Mouse (Mus musculus) heart, embryonic 11.5 days (tissue): ENCODE results near the gene Gucd1. TPM values are rescaled to one million over a fixed set of nuclear protein-coding genes. Genes with fewer than 3 reads are reported as not detected.

ENCODE experiments used
- ATAC-seq: fragments of 200-750 bp; cut with Nextera tagmentation; replicated peaks from 2 replicates; pipeline ENCODE4 v1.8.0; 2017; ENCODE audit warnings: moderate library complexity; ENCODE audit not compliant: insufficient number of reproducible peaks, low FRiP score, low TSS enrichment
- H3K27ac ChIP-seq: fragments of 300-500 bp; sonication (generic); 2 replicates; pipeline ENCODE4 v1.5.1; 2014; ENCODE audit warnings: mild to moderate bottlenecking, low read depth, low read length
- H3K27me3 ChIP-seq: fragments of 300-500 bp; sonication (generic); 2 replicates; pipeline ENCODE4 v1.6.1; 2014; ENCODE audit warnings: mild to moderate bottlenecking, low read length, mixed read lengths; ENCODE audit not compliant: control insufficient read depth, insufficient read depth
- H3K36me3 ChIP-seq: fragments of 300-500 bp; sonication (generic); 2 replicates; pipeline ENCODE4 v1.6.1; 2014; ENCODE audit warnings: mild to moderate bottlenecking, low read length, moderate library complexity, mixed read lengths; ENCODE audit not compliant: control insufficient read depth, insufficient read depth
- H3K4me1 ChIP-seq: fragments of 300-500 bp; sonication (generic); 2 replicates; pipeline ENCODE4 v1.6.1; 2014; ENCODE audit warnings: low read length; ENCODE audit not compliant: control insufficient read depth, insufficient read depth
- H3K4me2 ChIP-seq: fragments of 300-500 bp; sonication (generic); 2 replicates; pipeline ENCODE4 v1.6.1; 2014; ENCODE audit warnings: mild to moderate bottlenecking, moderate library complexity
- H3K4me3 ChIP-seq: fragments of 300-500 bp; sonication (generic); 2 replicates; pipeline ENCODE4 v1.5.1; 2014; ENCODE audit warnings: low read depth, low read length
- H3K9ac ChIP-seq: fragments of 300-500 bp; sonication (generic); 2 replicates; pipeline ENCODE4 v1.6.1; 2014; ENCODE audit warnings: mild to moderate bottlenecking, low read depth, low read length, moderate library complexity
- H3K9me3 ChIP-seq: fragments of 300-500 bp; sonication (generic); replicated peaks from 2 replicates; pipeline ENCODE4 v1.6.1; 2016; ENCODE audit warnings: low read length; ENCODE audit not compliant: control insufficient read depth
- WGBS: fragments of 180-500 bp; shearing (Covaris S2); extraction: QIAGEN DNeasy Blood & Tissue Kit; methylation state at CpG from one replicate; pipeline ENCODE4 v1.1.7; 2014; ENCODE audit not compliant: insufficient replicate concordance; 5-methylcytosine and 5-hydroxymethylcytosine counted together
- polyA plus RNA-seq: library from polyadenylated mRNA; unstranded; fragments of >200 nt; fragmentation: Nextera tagmentation; extraction: Ambion mirVana; gene quantifications from 2 replicates; pipeline ENCODE4 v1.2.1, GENCODE M21; 2014

Gucd1 gene
- polyA plus RNA-seq, 1 experiment from 2014 or later, result 30.5 TPM

GRCm38 (mm10) chr10:75338852-75339251 is 178.9 kb downstream of the Gucd1 start:
- 0 out of 2 replicates have a peak, but pooled peaks cover 3% of the 10 kb centered on the region for H3K4me1 ChIP-seq
- H3K27me3 ChIP-seq, result no peaks in the 10 kb centered on the region
- no peak overlapping the region for H3K4me2 ChIP-seq
- H3K27ac ChIP-seq, result no peak overlapping the region
- no peaks in the 10 kb centered on the region for H3K36me3 ChIP-seq
- ATAC-seq, result no peak
- 72% methylated on average over 5 of the region's 5 CpGs for WGBS
- no peak overlapping the region for H3K4me3 ChIP-seq
- H3K9ac ChIP-seq, result no peak overlapping the region
- no peaks in the 10 kb centered on the region for H3K9me3 ChIP-seq

- Histone ChIP-seq H3K27ac (no peak overlapping the region), H3K9ac (no peak overlapping the region), H3K4me2 (no peak overlapping the region), H3K4me3 (no peak overlapping the region), H3K4me1 (0 out of 2 replicates have a peak, but pooled peaks cover 3% of the 10 kb centered on the region), H3K27me3 (no peaks in the 10 kb centered on the region), H3K36me3 (no peaks in the 10 kb centered on the region), H3K9me3 (no peaks in the 10 kb centered on the region)
- 78% methylated on average over 10 of the region's 10 CpGs for WGBS
- ATAC-seq, result no peak
Measured at GRCm38 (mm10) chr10:75337231-75337630, 180.5 kb downstream of the Gucd1 start.

GRCm38 (mm10) chr10:75335075-75335474 is 182.7 kb downstream of the Gucd1 start:
- Histone ChIP-seq H3K36me3 (no peaks in the 10 kb centered on the region), H3K4me2 (no peak overlapping the region), H3K9me3 (no peaks in the 10 kb centered on the region), H3K27ac (no peak overlapping the region), H3K4me1 (0 out of 2 replicates have a peak, but pooled peaks cover 3% of the 10 kb centered on the region), H3K9ac (no peak overlapping the region), H3K27me3 (no peaks in the 10 kb centered on the region), H3K4me3 (no peak overlapping the region)
- 77% methylated on average over 6 of the region's 6 CpGs for WGBS
- ATAC-seq, result no peak

DNA sequence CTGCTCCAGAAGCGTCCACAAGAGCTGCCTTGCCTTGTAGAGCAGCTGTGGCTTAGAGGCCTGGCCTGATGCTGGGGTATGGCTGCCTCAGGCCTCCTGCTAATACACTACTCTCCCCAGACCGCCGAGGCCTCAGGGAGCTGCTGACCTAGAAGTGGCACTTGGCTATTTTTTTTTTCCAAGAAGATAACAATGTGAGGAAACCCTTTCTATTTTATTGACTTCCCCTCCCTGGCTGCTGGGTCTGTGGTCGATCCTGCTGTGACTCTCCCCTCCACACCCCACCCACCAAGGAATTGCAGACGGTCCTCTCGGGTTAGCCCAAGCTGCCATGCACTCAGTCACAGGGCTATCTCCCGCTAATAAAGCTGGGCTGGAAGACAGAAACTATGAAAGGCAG is 183.6 kb downstream of the Gucd1 start:
- Histone ChIP-seq H3K36me3 (no peaks in the 10 kb centered on the region), H3K9me3 (no peaks in the 10 kb centered on the region), H3K9ac (no peak overlapping the region), H3K27ac (no peak overlapping the region), H3K27me3 (no peaks in the 10 kb centered on the region), H3K4me3 (no peak overlapping the region), H3K4me1 (0 out of 2 replicates have a peak, but pooled peaks cover 3% of the 10 kb centered on the region), H3K4me2 (no peak overlapping the region)
- no peak for ATAC-seq
- WGBS, result 44% methylated on average over 7 of the region's 7 CpGs

- H3K4me3 ChIP-seq, result no peak overlapping the region
- H3K4me2 ChIP-seq, result no peak overlapping the region
- H3K9me3 ChIP-seq, result no peaks in the 10 kb centered on the region
- H3K27ac ChIP-seq, result no peak overlapping the region
- ATAC-seq, result peak; percentile 55; the same call in 1 of the 2 replicates
- no peaks in the 10 kb centered on the region for H3K36me3 ChIP-seq
- H3K9ac ChIP-seq, result no peak overlapping the region
- H3K4me1 ChIP-seq, result 0 out of 2 replicates have a peak, but pooled peaks cover 3% of the 10 kb centered on the region
- whole genome bisulfite sequencing, result 90% methylated on average over 23 of the region's 23 CpGs
- no peaks in the 10 kb centered on the region for H3K27me3 ChIP-seq
Measured at GRCm38 (mm10) chr10:75333176-75333776, 184.5 kb downstream of the Gucd1 start.

DNA sequence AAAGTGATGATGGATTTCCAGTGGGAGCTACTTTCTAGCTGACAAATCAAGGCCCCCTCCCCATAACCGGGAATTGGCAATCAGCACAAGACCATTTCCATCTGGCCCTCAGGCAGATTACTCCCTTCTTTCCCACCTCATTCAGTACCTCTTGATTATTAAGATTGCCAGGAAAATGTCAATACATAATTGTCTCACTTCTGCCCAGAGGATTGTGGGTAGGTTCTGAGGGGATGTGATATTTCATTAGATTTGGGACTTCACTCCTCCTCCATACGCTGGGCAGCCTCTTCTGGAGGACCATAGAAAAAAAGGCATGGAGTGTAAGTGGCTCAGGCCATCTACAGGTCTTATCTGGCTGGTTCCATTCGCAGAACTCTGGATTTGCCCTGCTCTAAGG is 185.5 kb downstream of the Gucd1 start:
- Histone ChIP-seq H3K27ac (no peak overlapping the region), H3K4me1 (0 out of 2 replicates have a peak, but pooled peaks cover 3% of the 10 kb centered on the region), H3K4me2 (no peak overlapping the region), H3K9me3 (no peaks in the 10 kb centered on the region), H3K27me3 (no peaks in the 10 kb centered on the region), H3K9ac (no peak overlapping the region), H3K4me3 (no peak overlapping the region), H3K36me3 (no peaks in the 10 kb centered on the region)
- ATAC-seq, result no peak
- WGBS, result 76% methylated on average over 3 of the region's 3 CpGs

DNA sequence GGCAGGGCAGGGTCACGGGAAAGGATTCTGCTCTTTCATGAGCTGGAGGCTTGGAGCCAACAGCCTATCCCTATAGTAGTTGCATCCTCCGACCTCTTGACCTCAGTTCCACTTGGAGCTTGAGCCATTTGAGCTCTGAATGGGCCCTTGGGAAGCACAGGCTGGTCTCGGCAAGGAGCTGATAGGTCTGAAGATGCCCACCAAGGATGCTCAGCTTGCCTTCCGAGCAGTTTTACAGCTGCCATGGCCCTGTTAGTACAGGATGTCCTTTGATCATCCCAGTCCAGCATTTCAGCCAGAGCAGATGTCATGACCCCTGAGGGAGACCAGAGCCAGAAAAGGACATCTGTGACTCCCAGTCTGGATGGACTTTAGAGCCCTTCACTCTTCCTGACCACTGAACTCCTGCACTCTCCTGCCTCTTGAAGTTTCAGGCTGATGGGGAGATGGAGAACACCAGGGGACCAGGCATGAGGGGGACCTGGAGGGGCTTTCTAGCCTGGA is 189.5 kb downstream of the Gucd1 start:
- no peaks in the 10 kb centered on the region for H3K36me3 ChIP-seq
- ATAC-seq, result no peak
- H3K4me2 ChIP-seq, result no peak overlapping the region
- 52% methylated on average over 4 of the region's 4 CpGs for WGBS
- no peak overlapping the region for H3K9ac ChIP-seq
- no peak overlapping the region for H3K27ac ChIP-seq
- no peaks in the 10 kb centered on the region for H3K9me3 ChIP-seq
- H3K4me1 ChIP-seq, result peaks cover 3% of the 10 kb centered on the region; the same call in 1 of the 2 replicates
- no peaks in the 10 kb centered on the region for H3K27me3 ChIP-seq
- no peak overlapping the region for H3K4me3 ChIP-seq

DNA sequence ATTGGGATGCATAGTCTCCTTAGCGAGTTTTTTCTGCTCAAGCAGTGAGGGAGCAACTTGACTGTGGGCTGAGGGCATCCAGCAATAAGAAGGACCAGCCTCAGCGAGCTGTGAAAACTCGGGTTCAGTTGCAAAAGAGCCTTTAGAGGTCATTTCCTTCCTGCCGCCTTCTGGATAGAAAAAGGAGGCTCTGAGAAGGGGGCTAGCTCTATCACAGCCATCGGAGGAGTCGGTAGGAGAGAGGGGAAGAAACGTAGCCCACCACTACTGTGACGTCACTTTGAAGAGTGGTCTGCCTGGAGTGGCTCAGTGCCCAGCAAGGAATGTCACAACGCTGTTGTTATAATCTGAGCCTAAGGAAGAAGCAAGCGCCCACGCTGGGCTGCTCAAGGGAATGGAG is 190.7 kb downstream of the Gucd1 start:
- H3K36me3 ChIP-seq, result no peaks in the 10 kb centered on the region
- ATAC-seq, result no peak
- no peaks in the 10 kb centered on the region for H3K27me3 ChIP-seq
- H3K9ac ChIP-seq, result no peak overlapping the region
- WGBS, result 66% methylated on average over 11 of the region's 11 CpGs
- H3K27ac ChIP-seq, result no peak overlapping the region
- no peak overlapping the region for H3K4me3 ChIP-seq
- no peaks in the 10 kb centered on the region for H3K9me3 ChIP-seq
- H3K4me2 ChIP-seq, result no peak overlapping the region
- H3K4me1 ChIP-seq, result peaks cover 3% of the 10 kb centered on the region; the same call in 1 of the 2 replicates

GRCm38 (mm10) chr10:75326553-75326952 is 191.2 kb downstream of the Gucd1 start:
- no peaks in the 10 kb centered on the region for H3K9me3 ChIP-seq
- no peak overlapping the region for H3K4me3 ChIP-seq
- H3K4me2 ChIP-seq, result no peak overlapping the region
- H3K27ac ChIP-seq, result no peak overlapping the region
- H3K9ac ChIP-seq, result no peak overlapping the region
- H3K27me3 ChIP-seq, result no peaks in the 10 kb centered on the region
- H3K4me1 ChIP-seq, result peaks cover 3% of the 10 kb centered on the region; the same call in 1 of the 2 replicates
- 0 out of 2 replicates have a peak, but pooled peaks have one; percentile 45 for ATAC-seq
- WGBS, result 63% methylated on average over 3 of the region's 3 CpGs
- no peaks in the 10 kb centered on the region for H3K36me3 ChIP-seq
